Mouse (Mus musculus): ENCODE measurements around the gene Bhlhb9. TPM values are rescaled to one million over a fixed set of nuclear protein-coding genes. Genes with fewer than 3 reads are reported as not detected.
"Not testable (repeated sequence)": the region's sequence is repeated elsewhere in the genome, so short reads cannot be mapped to it uniquely, and the experiment has no call there.

The Bhlhb9 gene
- total and polyA plus RNA-seq, 3 experiments, result 21.2 to 28.1 (median 22.8) TPM

DNA sequence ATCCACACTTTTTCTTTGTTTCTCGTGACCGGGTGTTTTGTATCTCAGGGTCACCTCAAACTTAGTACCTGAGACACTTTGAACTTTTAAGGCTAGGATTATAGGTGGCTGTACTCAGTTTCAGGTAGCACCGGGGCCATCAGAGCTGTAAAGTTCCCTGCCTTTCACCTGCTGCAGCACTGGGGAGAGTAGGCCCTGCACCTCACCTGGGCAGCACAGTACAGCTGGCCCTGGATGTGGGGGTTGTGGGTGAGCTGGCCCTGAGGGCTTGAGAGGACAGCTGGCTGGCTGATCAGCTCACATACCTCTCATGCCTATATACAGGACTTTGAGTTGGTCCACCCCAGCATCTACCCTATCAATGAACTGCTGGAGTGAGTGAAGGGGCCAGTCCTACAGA is 6.8 kb downstream of the Bhlhb9 start:
- no peaks in the 10 kb centered on the region for H3K9me3 ChIP-seq (replicated peaks)
- no peak overlapping the region for H3K4me3 ChIP-seq (ENCODE audit: low read depth, low read length)
- no peak for DNase-seq (ENCODE audit: low spot score)
- no peaks in the 10 kb centered on the region for H3K27me3 ChIP-seq (ENCODE audit: insufficient read depth, low read length)
- no peak for ATAC-seq (ENCODE audit: extremely low read depth, insufficient number of reproducible peaks, low FRiP score, poor library complexity, severe bottlenecking)
- H3K36me3 ChIP-seq (replicated peaks), result no peaks in the 10 kb centered on the region
- no peaks in the 10 kb centered on the region for H3K4me1 ChIP-seq (ENCODE audit: insufficient read depth, low read depth, low read length)
- TF ChIP-seq POLR2AphosphoS5 (IDR thresholded peaks at IDR 0.05; ENCODE audit: insufficient replicate concordance, low read depth, low read length) (no peak), TAL1 (conservative IDR thresholded peaks at IDR 0.05; ENCODE audit: low read depth, low read length) (no peak), GATA2 (IDR thresholded peaks at IDR 0.05; ENCODE audit: borderline replicate concordance, low read depth, low read length) (no peak), GATA1 (IDR thresholded peaks at IDR 0.05; ENCODE audit: borderline replicate concordance, low read length) (no peak), CTCF (IDR thresholded peaks at IDR 0.05; ENCODE audit: low read depth, low read length) (no peak)

DNA sequence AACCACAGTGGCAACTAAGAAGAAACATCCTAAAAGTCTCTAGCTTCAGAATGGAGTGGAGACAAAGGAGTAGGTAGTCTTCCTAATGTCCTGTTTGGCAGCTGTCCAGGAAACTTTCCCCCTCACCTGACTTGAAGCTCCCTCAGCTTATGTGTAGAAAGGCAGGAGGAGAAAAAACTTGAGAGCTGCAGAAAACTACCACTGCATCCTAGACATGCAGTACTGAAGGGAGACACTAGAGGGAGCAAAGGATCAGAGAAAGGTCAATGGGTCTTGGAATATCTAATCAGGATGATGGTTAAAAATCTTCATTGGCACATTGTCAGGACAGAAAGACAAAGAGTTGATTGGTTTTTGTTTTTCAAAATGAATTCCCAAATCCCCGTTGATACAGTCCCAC is 8.4 kb downstream of the Bhlhb9 start:
- H3K27me3 ChIP-seq (ENCODE audit: insufficient read depth, low read length), result no peaks in the 10 kb centered on the region
- H3K9me3 ChIP-seq (replicated peaks), result no peaks in the 10 kb centered on the region
- no peaks in the 10 kb centered on the region for H3K36me3 ChIP-seq (replicated peaks)
- ATAC-seq (ENCODE audit: extremely low read depth, insufficient number of reproducible peaks, low FRiP score, poor library complexity, severe bottlenecking) (no peak), DNase-seq (ENCODE audit: low spot score) (peak; percentile 2)
- H3K4me1 ChIP-seq (ENCODE audit: insufficient read depth, low read depth, low read length), result no peaks in the 10 kb centered on the region
- TF ChIP-seq GATA1 (IDR thresholded peaks at IDR 0.05; ENCODE audit: borderline replicate concordance, low read length) (no peak), CTCF (IDR thresholded peaks at IDR 0.05; ENCODE audit: low read depth, low read length) (peak; percentile 32; the same call in 1 of the 2 replicates)
- H3K4me3 ChIP-seq (ENCODE audit: low read depth, low read length), result no peak overlapping the region

DNA sequence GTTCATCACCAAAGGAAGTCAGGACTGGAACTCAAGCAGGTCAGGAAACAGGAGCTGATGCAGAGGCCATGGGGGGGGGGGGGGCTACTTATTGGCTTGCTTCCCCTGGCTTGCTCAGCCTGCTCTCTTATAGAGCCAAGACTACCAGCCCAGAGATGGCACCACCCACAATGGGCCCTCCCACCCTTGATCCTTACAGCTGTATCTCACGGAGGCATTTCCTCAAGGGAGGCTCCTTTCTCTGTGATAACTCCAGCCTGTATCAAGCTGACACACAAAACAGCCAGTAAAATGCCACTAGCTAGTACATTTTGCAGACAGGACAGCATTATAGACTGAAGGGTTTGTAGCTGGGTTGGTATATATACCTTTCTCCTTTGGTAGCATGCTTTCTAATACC is 38.5 kb downstream of the Bhlhb9 start:
- H3K4me1 ChIP-seq (ENCODE audit: insufficient read depth, low read depth, low read length); H3K9me3 ChIP-seq (replicated peaks); H3K27me3 ChIP-seq (ENCODE audit: insufficient read depth, low read length); ATAC-seq (ENCODE audit: extremely low read depth, insufficient number of reproducible peaks, low FRiP score, poor library complexity, severe bottlenecking); DNase-seq (ENCODE audit: low spot score); H3K4me3 ChIP-seq (ENCODE audit: low read depth, low read length); H3K36me3 ChIP-seq (replicated peaks): not testable (repeated sequence)

DNA sequence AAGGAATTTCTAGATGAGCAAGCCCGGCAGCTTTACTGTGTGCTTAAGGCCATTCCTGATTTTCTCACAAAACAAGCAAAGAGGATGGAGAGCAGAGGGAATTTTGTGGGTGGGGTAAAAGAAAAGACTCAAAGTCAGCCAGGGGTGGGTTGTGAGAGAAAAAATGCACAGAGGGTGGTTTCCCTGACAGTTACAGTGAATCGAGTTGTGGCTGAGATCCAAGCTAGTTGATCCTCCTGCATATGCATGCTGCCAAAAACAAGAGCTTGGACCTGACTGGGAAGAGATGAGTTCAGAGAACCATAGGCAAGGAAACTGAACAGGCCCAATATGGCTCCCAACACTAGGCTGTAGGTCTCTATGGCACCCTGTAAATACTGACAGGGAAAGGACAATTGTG is 40.5 kb downstream of the Bhlhb9 start:
- no peaks in the 10 kb centered on the region for H3K4me1 ChIP-seq (ENCODE audit: insufficient read depth, low read depth, low read length)
- no peaks in the 10 kb centered on the region for H3K27me3 ChIP-seq (ENCODE audit: insufficient read depth, low read length)
- H3K9me3 ChIP-seq (replicated peaks), result no peaks in the 10 kb centered on the region
- H3K36me3 ChIP-seq (replicated peaks), result no peaks in the 10 kb centered on the region
- ATAC-seq (ENCODE audit: extremely low read depth, insufficient number of reproducible peaks, low FRiP score, poor library complexity, severe bottlenecking) (no peak), DNase-seq (ENCODE audit: low spot score) (no peak)
- TF ChIP-seq POLR2AphosphoS5 (IDR thresholded peaks at IDR 0.05; ENCODE audit: insufficient replicate concordance, low read depth, low read length), result no peak
- TF ChIP-seq CTCF (IDR thresholded peaks at IDR 0.05; ENCODE audit: low read depth, low read length), result no peak
- no peak for TF ChIP-seq GATA2 (IDR thresholded peaks at IDR 0.05; ENCODE audit: borderline replicate concordance, low read depth, low read length)
- no peak for TF ChIP-seq TAL1 (conservative IDR thresholded peaks at IDR 0.05; ENCODE audit: low read depth, low read length)
- no peak for TF ChIP-seq GATA1 (IDR thresholded peaks at IDR 0.05; ENCODE audit: borderline replicate concordance, low read length)
- H3K4me3 ChIP-seq (ENCODE audit: low read depth, low read length), result no peak overlapping the region

DNA sequence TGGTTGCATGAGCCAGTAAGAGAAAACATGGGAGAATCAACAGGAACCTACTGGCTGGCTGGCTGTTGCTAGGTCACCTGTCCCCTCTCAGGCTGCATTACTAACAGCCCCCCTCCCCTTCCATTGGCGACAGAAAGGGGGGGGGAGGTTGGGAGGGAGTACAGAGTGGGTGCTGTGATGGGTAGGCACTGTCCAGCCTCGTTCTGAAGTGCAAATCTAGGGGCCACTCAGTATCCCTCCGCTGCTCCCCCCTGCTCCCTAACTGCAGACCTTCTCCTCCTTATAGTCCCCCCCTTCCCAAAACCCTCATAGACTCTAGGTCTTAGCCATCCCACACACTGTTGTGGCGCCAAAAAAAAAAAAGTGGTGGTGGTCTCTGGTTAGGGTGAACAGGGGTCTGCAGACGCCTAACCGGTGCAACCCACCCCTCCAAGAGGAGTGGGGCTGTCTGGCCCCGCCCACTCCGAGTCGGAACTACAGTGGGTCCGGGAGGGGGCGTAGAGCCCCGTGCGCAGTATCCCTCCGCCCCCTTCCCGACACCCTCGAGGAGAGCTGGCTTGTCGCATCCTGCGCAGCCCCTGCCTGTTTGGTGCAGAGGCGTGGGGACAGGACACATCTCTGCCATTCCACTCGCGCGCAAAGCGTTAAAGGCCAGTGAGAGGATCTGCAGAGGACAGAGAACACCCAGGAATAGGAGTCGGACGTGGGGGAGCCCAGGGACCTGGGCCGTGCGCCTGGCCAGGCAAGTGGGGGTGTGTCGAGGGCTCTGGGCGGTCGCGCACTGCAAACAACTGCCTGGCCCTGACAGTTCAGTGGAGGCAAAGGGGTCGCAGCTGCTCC is 41.3 kb downstream of the Bhlhb9 start, which contains the start of gene Gprasp2:
TSS of gene Gprasp2 (plus strand) at position 514 of the 840 bp plus-strand sequence.
- H3K36me3 ChIP-seq (replicated peaks); H3K27me3 ChIP-seq (ENCODE audit: insufficient read depth, low read length); ATAC-seq (ENCODE audit: extremely low read depth, insufficient number of reproducible peaks, low FRiP score, poor library complexity, severe bottlenecking); H3K4me3 ChIP-seq (ENCODE audit: low read depth, low read length); H3K9me3 ChIP-seq (replicated peaks); DNase-seq (ENCODE audit: low spot score); H3K4me1 ChIP-seq (ENCODE audit: insufficient read depth, low read depth, low read length): not testable (repeated sequence)

DNA sequence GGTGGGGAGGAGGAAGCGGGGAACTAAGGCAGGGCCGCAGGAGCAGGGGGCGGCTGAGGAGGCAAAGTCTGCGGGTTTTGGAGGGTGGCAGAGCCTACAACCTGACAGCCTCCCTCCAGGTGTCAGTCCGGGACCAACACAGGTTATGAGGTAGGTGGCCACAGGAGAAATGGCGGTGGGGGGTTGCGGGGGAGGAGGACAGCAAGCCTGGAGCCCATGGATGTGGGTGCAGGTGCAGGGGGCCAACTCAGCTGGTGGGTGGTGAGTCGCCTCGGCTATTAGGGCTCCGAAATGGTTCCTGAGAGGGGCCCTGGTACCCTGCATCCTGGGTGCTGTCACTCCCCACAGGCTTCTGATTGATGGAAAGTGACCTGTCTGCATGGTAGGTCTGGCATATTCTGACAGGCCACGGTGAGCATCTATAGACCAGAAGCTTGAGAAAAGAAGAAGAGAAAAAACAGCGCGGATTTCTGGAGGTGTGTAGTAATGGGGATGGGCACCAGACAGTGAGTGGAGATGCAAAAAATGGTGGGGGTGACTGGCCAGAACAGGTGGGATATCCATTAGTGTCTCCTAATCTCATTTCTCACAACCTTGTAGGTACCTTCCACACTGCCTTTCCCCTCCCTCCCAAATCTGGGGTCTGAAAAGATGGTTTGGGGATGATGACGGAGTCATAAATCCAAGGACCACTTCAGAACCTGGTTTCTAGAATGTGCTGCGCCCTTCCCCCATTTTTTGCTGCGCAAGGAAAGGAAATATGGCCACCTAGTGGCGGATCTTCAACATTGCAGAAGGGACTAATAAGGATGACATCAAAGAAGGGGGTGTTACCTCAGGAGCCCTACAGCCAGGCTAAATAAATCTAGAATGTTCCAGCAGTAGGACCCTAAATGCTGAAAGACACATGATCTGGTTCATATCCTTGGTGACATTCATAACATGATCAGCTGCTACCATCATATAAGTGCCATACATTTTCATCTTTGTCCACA is 42.3 kb downstream of the Bhlhb9 start:
- not testable (repeated sequence) for H3K9me3 ChIP-seq (replicated peaks); H3K4me1 ChIP-seq (ENCODE audit: insufficient read depth, low read depth, low read length); H3K27me3 ChIP-seq (ENCODE audit: insufficient read depth, low read length); DNase-seq (ENCODE audit: low spot score); H3K36me3 ChIP-seq (replicated peaks); H3K4me3 ChIP-seq (ENCODE audit: low read depth, low read length); ATAC-seq (ENCODE audit: extremely low read depth, insufficient number of reproducible peaks, low FRiP score, poor library complexity, severe bottlenecking)

DNA sequence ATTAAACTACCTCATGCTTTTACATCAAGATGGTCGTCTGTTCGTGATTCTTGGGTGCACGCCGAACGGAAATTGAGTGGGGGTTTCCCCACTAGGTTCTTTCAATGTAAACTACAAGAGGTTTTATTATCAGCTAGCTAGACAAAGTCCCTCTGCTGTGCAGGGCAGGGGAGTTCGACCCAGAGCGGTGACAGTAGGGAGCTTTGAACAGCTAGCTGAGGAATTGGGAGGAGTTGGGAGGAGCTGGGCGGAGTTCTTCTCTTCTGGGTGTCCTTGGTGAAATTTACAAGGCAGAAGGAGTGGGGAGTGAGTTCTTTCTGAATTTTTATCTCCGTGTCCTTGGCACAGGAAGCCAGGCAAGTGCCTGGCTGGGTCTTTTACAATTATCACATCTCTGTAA is 69.4 kb downstream of the Bhlhb9 start:
- DNase-seq (ENCODE audit: low spot score); H3K4me1 ChIP-seq (ENCODE audit: insufficient read depth, low read depth, low read length); H3K36me3 ChIP-seq (replicated peaks); ATAC-seq (ENCODE audit: extremely low read depth, insufficient number of reproducible peaks, low FRiP score, poor library complexity, severe bottlenecking); H3K4me3 ChIP-seq (ENCODE audit: low read depth, low read length); H3K9me3 ChIP-seq (replicated peaks); H3K27me3 ChIP-seq (ENCODE audit: insufficient read depth, low read length): not testable (repeated sequence)
